Mouse (Mus musculus) liver, embryonic 16.5 days (tissue): ENCODE measurements around the gene Slc12a1. TPM values are rescaled to one million over a fixed set of nuclear protein-coding genes. Genes with fewer than 3 reads are reported as not detected.

ENCODE experiments used
- polyA plus RNA-seq: library from polyadenylated mRNA; unstranded; fragments of >200 nt; fragmentation: Nextera tagmentation; extraction: Ambion mirVana; gene quantifications from 2 replicates; pipeline ENCODE4 v1.2.1, GENCODE M21; 2015

Gene Slc12a1
- polyA plus RNA-seq, 1 experiment from 2014 or later = 0.01 TPM

Other genes with a start within 250 kb of the Slc12a1 start
- gene Slc24a5, start 84.4 kb upstream of the Slc12a1 start, polyA plus RNA-seq = 4.7 and 5.6 TPM in 2 replicates
- 18.9 and 19.9 TPM in 2 replicates for gene Myef2, start 28.8 kb upstream of the Slc12a1 start, polyA plus RNA-seq
- gene Ctxn2, start 15.8 kb upstream of the Slc12a1 start, polyA plus RNA-seq = not detected in 2 replicates
- gene Dut, start 94.7 kb downstream of the Slc12a1 start, polyA plus RNA-seq = 77.7 and 87.6 TPM in 2 replicates